Mouse (Mus musculus) thymus, adult 2 months (tissue): ENCODE results near the gene Tnpo2. TPM values are rescaled to one million over a fixed set of nuclear protein-coding genes. Genes with fewer than 3 reads are reported as not detected.

Source experiments
- DNase-seq: peaks from one replicate; pipeline ENCODE4 v3.0.0; 2021
- H3K27ac ChIP-seq: fragments of 200-500 bp; 2 replicates; pipeline ENCODE4 v1.5.1; 2012; ENCODE audit warnings: low read length, control low read depth; ENCODE audit not compliant: control insufficient read depth, insufficient read depth
- H3K27me3 ChIP-seq: fragments of 200-500 bp; 2 replicates; pipeline ENCODE4 v1.6.1; 2012; ENCODE audit warnings: mild to moderate bottlenecking, low read length, moderate library complexity, mixed read lengths; ENCODE audit not compliant: control insufficient read depth, insufficient read depth
- H3K36me3 ChIP-seq: fragments of 200-500 bp; 2 replicates; pipeline ENCODE4 v1.6.1; 2012; ENCODE audit warnings: mild to moderate bottlenecking, low read length, moderate library complexity; ENCODE audit not compliant: control insufficient read depth, insufficient read depth
- H3K4me1 ChIP-seq: fragments of 200-500 bp; replicated peaks from 2 replicates; pipeline ENCODE4 v1.6.1; 2012; ENCODE audit warnings: low read length; ENCODE audit not compliant: control insufficient read depth, insufficient read depth
- H3K4me3 ChIP-seq: fragments of 200-500 bp; 2 replicates; pipeline ENCODE4 v1.5.1; 2012; ENCODE audit warnings: mild to moderate bottlenecking, low read length, control low read depth, moderate library complexity; ENCODE audit not compliant: control insufficient read depth, insufficient read depth
- CTCF ChIP-seq: fragments of 200-500 bp; IDR thresholded peaks from 2 replicates; pipeline ENCODE4 v1.5.1; 2012; ENCODE audit warnings: mild to moderate bottlenecking, control low read depth, low read length, moderate library complexity, borderline replicate concordance; ENCODE audit not compliant: control insufficient read depth, poor library complexity, insufficient read depth; ENCODE audit errors: extremely low read depth
- POLR2A ChIP-seq: fragments of 200-500 bp; IDR thresholded peaks from 2 replicates; pipeline ENCODE4 v1.6.1; 2012; ENCODE audit warnings: mild to moderate bottlenecking, low read length, control low read depth, moderate library complexity; ENCODE audit not compliant: control insufficient read depth, poor library complexity, insufficient read depth; ENCODE audit errors: extremely low read depth
- WGBS: fragments of 180-500 bp; shearing (Covaris S2); methylation state at CpG from one replicate; pipeline ENCODE4 v1.1.7; 2018; 5-methylcytosine and 5-hydroxymethylcytosine counted together
- polyA plus RNA-seq: library from polyadenylated mRNA; depleted of rRNA; stranded (reverse); fragments of >200 nt; gene quantifications from 2 replicates; pipeline ENCODE4 v1.2.3, GENCODE M21; 2012

Tnpo2 gene
- polyA plus RNA-seq, 1 experiment: 138 TPM

- no peak within 1 kb of the TSS for H3K27ac ChIP-seq
- peak; percentile 87 for DNase-seq
- WGBS: under 1% methylated on average over 30 of the region's 30 CpGs
- TF ChIP-seq CTCF (0 out of 2 replicates have a peak, but pooled peaks have one; percentile 30), POLR2A (peak; percentile 68)
- H3K4me3 ChIP-seq: peak within 1 kb of the TSS; percentile 90
- H3K36me3 ChIP-seq: peaks cover 18% of the 10 kb centered on the region
- H3K4me1 ChIP-seq: peaks cover 28% of the 10 kb centered on the region
- H3K27me3 ChIP-seq: no peaks in the 10 kb centered on the region
Measured at GRCm38 (mm10) chr8:85083108-85083813, 46.5 kb downstream of the Tnpo2 start, which contains the start of gene Man2b1. Gene Man2b1 (plus strand): TSS chr8:85083270.

DNA sequence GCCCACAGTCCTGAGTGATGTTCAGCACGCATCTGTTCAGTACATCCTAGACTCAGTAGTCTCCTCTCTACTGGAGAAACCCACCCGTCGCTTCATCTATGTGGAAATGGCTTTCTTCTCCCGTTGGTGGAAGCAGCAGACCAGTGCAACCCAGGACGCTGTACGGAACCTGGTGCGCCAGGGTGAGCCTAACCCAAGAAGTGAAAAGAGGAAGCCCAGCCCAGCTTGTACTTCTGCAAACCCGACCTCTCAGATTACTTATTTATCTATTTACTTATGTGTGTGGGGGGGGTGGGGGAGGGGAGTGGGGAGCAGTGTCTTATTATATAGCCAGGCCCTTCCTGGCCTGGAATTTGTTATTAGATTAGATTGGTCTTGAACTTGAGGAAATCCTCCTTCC, 47.9 kb downstream of the Tnpo2 start:
- DNase-seq: no peak

DNA sequence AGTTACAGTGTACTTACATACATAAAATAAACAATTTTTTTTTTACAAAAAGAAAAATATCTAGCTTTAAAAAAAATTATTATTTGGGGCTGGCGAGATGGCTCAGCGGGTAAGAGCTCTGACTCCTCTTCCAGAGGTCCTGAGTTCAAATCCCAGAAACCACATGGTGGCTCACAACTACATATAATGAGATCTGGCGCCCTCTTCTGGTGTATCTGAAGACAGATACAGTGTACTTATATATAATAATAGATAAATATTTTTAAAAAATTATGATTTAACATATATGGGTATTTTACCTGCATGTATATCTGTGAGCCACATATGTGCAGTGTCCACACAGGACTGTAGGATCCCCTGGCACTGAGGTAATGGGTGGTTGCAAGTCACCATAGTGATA, 49.5 kb downstream of the Tnpo2 start:
- no peaks in the 10 kb centered on the region for H3K27me3 ChIP-seq
- peaks cover 21% of the 10 kb centered on the region for H3K4me1 ChIP-seq
- H3K36me3 ChIP-seq: peaks cover 35% of the 10 kb centered on the region
- 88% methylated on average over 3 of the region's 3 CpGs for WGBS
- TF ChIP-seq CTCF: no peak
- no peak for TF ChIP-seq POLR2A
- no peak for DNase-seq
- H3K27ac ChIP-seq: no peak overlapping the region
- H3K4me3 ChIP-seq: no peak overlapping the region

More for the DNA sequence above, 47.9 kb downstream of the Tnpo2 start:
- Histone ChIP-seq H3K27me3 (no peaks in the 10 kb centered on the region), H3K4me1 (peaks cover 25% of the 10 kb centered on the region), H3K4me3 (no peak overlapping the region), H3K27ac (no peak overlapping the region), H3K36me3 (peaks cover 28% of the 10 kb centered on the region)
- 48% methylated on average over 8 of the region's 8 CpGs for WGBS
- no peak for TF ChIP-seq CTCF
- TF ChIP-seq POLR2A: no peak

- no peak for TF ChIP-seq POLR2A
- no peak for TF ChIP-seq CTCF
- no peak for DNase-seq
- Histone ChIP-seq H3K4me1 (peaks cover 7% of the 10 kb centered on the region), H3K4me3 (no peak overlapping the region), H3K36me3 (peaks cover 47% of the 10 kb centered on the region), H3K27ac (no peak overlapping the region), H3K27me3 (no peaks in the 10 kb centered on the region)
- 93% methylated on average over 2 of the region's 2 CpGs for WGBS
Measured at GRCm38 (mm10) chr8:85088771-85089170, 52.1 kb downstream of the Tnpo2 start.

DNA sequence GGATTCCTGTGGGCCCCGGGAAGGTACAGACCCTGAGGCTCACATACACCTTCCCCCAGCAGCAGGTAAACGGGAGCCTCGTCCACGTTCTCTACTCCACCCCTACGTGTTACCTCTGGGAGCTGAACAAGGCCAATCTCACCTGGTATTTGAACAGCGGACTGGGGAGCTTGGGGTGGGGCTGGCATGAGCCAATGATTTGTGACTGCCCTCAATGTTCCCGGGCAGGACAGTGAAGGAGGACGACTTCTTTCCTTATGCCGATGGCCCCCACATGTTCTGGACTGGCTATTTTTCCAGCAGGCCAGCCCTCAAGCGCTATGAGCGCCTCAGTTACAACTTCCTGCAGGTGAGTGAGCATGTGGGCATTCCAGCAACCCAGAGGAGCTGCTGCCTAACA, 54.1 kb downstream of the Tnpo2 start:
- Histone ChIP-seq H3K4me1 (no peaks in the 10 kb centered on the region), H3K27me3 (no peaks in the 10 kb centered on the region), H3K4me3 (no peak overlapping the region), H3K36me3 (peaks cover 57% of the 10 kb centered on the region), H3K27ac (no peak overlapping the region)
- 95% methylated on average over 11 of the region's 11 CpGs for WGBS
- no peak for DNase-seq
- TF ChIP-seq CTCF (no peak), POLR2A (no peak)

DNA sequence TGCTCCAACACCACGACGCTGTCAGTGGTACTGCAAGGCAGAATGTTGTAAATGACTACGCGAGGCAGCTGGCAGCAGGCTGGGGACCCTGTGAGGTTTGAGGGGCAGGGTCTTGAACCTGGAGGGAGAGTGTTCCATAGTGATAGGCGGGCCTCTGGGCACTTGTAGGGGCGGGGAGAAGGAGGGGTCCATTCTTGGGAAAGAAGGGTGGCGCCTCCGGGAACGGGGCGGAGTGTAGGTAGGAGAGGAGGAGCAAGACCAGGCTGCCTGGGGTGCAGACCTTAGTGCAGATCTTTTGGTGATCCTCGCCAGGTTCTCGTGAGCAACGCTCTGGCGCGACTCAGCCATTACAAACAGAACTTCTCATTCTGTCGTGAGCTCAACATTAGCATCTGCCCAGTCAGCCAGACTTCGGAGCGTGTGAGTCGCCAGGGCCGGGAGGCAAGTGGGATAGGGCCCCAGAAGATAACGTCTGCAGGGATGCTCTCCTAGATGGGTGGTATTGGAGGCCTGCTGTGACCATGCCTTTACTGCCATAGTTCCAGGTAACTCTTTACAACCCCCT, 54.9 kb downstream of the Tnpo2 start:
- Histone ChIP-seq H3K27me3 (no peaks in the 10 kb centered on the region), H3K4me3 (no peak overlapping the region), H3K27ac (no peak overlapping the region), H3K4me1 (no peaks in the 10 kb centered on the region), H3K36me3 (peaks cover 62% of the 10 kb centered on the region)
- no peak for TF ChIP-seq CTCF
- no peak for TF ChIP-seq POLR2A
- DNase-seq: no peak
- WGBS: 95% methylated on average over 21 of the region's 21 CpGs

- DNase-seq: no peak
- no peak overlapping the region for H3K4me3 ChIP-seq
- TF ChIP-seq POLR2A: no peak
- TF ChIP-seq CTCF: no peak
- no peaks in the 10 kb centered on the region for H3K27me3 ChIP-seq
- no peak overlapping the region for H3K27ac ChIP-seq
- peaks cover 57% of the 10 kb centered on the region for H3K36me3 ChIP-seq
- 97% methylated on average over 13 of the region's 13 CpGs for whole genome bisulfite sequencing
- no peaks in the 10 kb centered on the region for H3K4me1 ChIP-seq
Measured at GRCm38 (mm10) chr8:85095051-85095450, 58.3 kb downstream of the Tnpo2 start.
